Mouse (Mus musculus) erythroblast, embryonic 14.5 days (primary cell): ENCODE measurements around the gene Btbd9.

Experiments
- GATA1 ChIP-seq: IDR thresholded peaks from 2 replicates; pipeline ENCODE4 v1.6.1; 2012; ENCODE audit warnings: low read length, inconsistent platforms, mixed read lengths
- TAL1 ChIP-seq: IDR thresholded peaks from 3 replicates; pipeline ENCODE4 v1.6.1; 2012; ENCODE audit warnings: low read length, inconsistent platforms, mixed read lengths

- no peak for TF ChIP-seq TAL1
- no peak for TF ChIP-seq GATA1
These were observed 295.8 kb downstream of the Btbd9 start for GRCm38 (mm10) chr17:30280323-30281118.
